Mouse (Mus musculus) MEL (cell line): Measurements from ENCODE around the gene Acaca. TPM values are rescaled to one million over a fixed set of nuclear protein-coding genes. Genes with fewer than 3 reads are reported as not detected.

Experiments used
- DNase-seq: peaks from one replicate; pipeline ENCODE4 v3.0.0; 2011; ENCODE audit warnings: low read depth, low spot score
- H3K27ac ChIP-seq: 2 replicates; pipeline ENCODE4 v1.5.1; 2012; ENCODE audit warnings: low read depth, mild to moderate bottlenecking, control low read depth, low read length, moderate library complexity; ENCODE audit not compliant: control insufficient read depth
- H3K27me3 ChIP-seq, 2 experiments: fragments of 150-350 bp in 1 of 2; sonication (generic) in 1 of 2; 2 replicates each; pipeline ENCODE4 v1.6.1; 2012; ENCODE audit warnings: low read length in 2 of 2, mild to moderate bottlenecking in 2 of 2, improper control_type of control experiment in 1 of 2, moderate library complexity in 1 of 2; ENCODE audit not compliant: insufficient read depth in 2 of 2, control insufficient read depth in 1 of 2
- H3K36me3 ChIP-seq, 2 experiments: 2 replicates each; pipeline ENCODE4 v1.6.1; 2012 to 2014; ENCODE audit warnings: low read length in 2 of 2, improper control_type of control experiment in 1 of 2, inconsistent platforms in 1 of 2, mild to moderate bottlenecking in 1 of 2; ENCODE audit not compliant: insufficient read depth in 2 of 2, control insufficient read depth in 1 of 2
- H3K4me1 ChIP-seq, 2 experiments: fragments of 150-350 bp in 1 of 2; sonication (generic) in 1 of 2; 2 replicates each; pipeline ENCODE4 v1.6.1; 2012; ENCODE audit warnings: low read length in 2 of 2, improper control_type of control experiment in 1 of 2, mild to moderate bottlenecking in 1 of 2; ENCODE audit not compliant: insufficient read depth in 2 of 2, control insufficient read depth in 1 of 2
- H3K4me3 ChIP-seq, 2 experiments: fragments of 150-350 bp in 1 of 2; sonication (generic) in 1 of 2; 2 replicates each; pipeline ENCODE4 v1.5.1; 2012; ENCODE audit warnings: low read depth in 2 of 2, low read length in 2 of 2, mild to moderate bottlenecking in 2 of 2, moderate library complexity in 2 of 2, control low read depth in 1 of 2, improper control_type of control experiment in 1 of 2; ENCODE audit not compliant: control insufficient read depth in 1 of 2, insufficient read depth in 1 of 2
- H3K79me2 ChIP-seq: 2 replicates; pipeline ENCODE4 v1.6.1; 2012; ENCODE audit warnings: mild to moderate bottlenecking, low read length, moderate library complexity; ENCODE audit not compliant: control insufficient read depth, poor library complexity, insufficient read depth
- H3K9ac ChIP-seq: 2 replicates; pipeline ENCODE4 v1.6.1; 2012; ENCODE audit warnings: low read depth, mild to moderate bottlenecking, control low read depth, low read length, moderate library complexity; ENCODE audit not compliant: control insufficient read depth, poor library complexity, severe bottlenecking
- H3K9me3 ChIP-seq: fragments of 150-350 bp; sonication (generic); replicated peaks from 2 replicates; pipeline ENCODE4 v1.6.1; 2012; ENCODE audit warnings: mild to moderate bottlenecking, low read length, improper control_type of control experiment, moderate library complexity; ENCODE audit not compliant: insufficient read depth
- BHLHE40 ChIP-seq: IDR thresholded peaks from 2 replicates; pipeline ENCODE4 v1.6.1; 2012; ENCODE audit warnings: low read depth, mild to moderate bottlenecking, inconsistent platforms, low read length, improper control_type of control experiment, borderline replicate concordance
- CHD1 ChIP-seq: IDR thresholded peaks from 2 replicates; pipeline ENCODE4 v1.6.1; 2012; ENCODE audit warnings: low read depth, mild to moderate bottlenecking, inconsistent platforms, low read length, improper control_type of control experiment
- CHD2 ChIP-seq: IDR thresholded peaks from 2 replicates; pipeline ENCODE4 v1.6.1; 2011; ENCODE audit warnings: low read length, improper control_type of control experiment
- CTCF ChIP-seq, 3 experiments: IDR thresholded peaks in 2 of 3; conservative IDR thresholded peaks in 1 of 3; 2 replicates each; pipeline ENCODE4 v1.5.1; 2011 to 2012; ENCODE audit warnings: low read length in 3 of 3, low read depth in 2 of 3, mild to moderate bottlenecking in 2 of 3, improper control_type of control experiment in 1 of 3, inconsistent platforms in 1 of 3, mixed read lengths in 1 of 3, moderate library complexity in 1 of 3; ENCODE audit not compliant: control insufficient read depth in 1 of 3, insufficient read depth in 1 of 3, poor library complexity in 1 of 3, severe bottlenecking in 1 of 3
- ETS1 ChIP-seq: IDR thresholded peaks from 2 replicates; pipeline ENCODE4 v1.6.1; 2012; ENCODE audit warnings: low read depth, mild to moderate bottlenecking, inconsistent platforms, low read length, improper control_type of control experiment, moderate library complexity
- GABPA ChIP-seq: IDR thresholded peaks from 2 replicates; pipeline ENCODE4 v1.6.1; 2012; ENCODE audit warnings: low read depth, mild to moderate bottlenecking, inconsistent platforms, low read length, improper control_type of control experiment, moderate library complexity
- GATA1 ChIP-seq: IDR thresholded peaks from 2 replicates; pipeline ENCODE4 v1.6.1; 2011; ENCODE audit warnings: low read depth, low read length, improper control_type of control experiment
- HCFC1 ChIP-seq: IDR thresholded peaks from 2 replicates; pipeline ENCODE4 v1.6.1; 2012; ENCODE audit warnings: low read depth, mild to moderate bottlenecking, inconsistent platforms, low read length, improper control_type of control experiment, moderate library complexity
- KAT2A ChIP-seq: conservative IDR thresholded peaks from 2 replicates; pipeline ENCODE4 v1.6.1; 2012; ENCODE audit warnings: low read depth, low read length, improper control_type of control experiment, inconsistent platforms
- MAFK ChIP-seq: IDR thresholded peaks from 2 replicates; pipeline ENCODE4 v1.6.1; 2011; ENCODE audit warnings: low read depth, mild to moderate bottlenecking, low read length, improper control_type of control experiment, borderline replicate concordance
- MAX ChIP-seq: IDR thresholded peaks from 2 replicates; pipeline ENCODE4 v1.6.1; 2011; ENCODE audit warnings: low read length, improper control_type of control experiment
- MAZ ChIP-seq: IDR thresholded peaks from 2 replicates; pipeline ENCODE4 v1.6.1; 2012; ENCODE audit warnings: low read depth, mild to moderate bottlenecking, inconsistent platforms, low read length, improper control_type of control experiment
- MEF2A ChIP-seq: IDR thresholded peaks from 2 replicates; pipeline ENCODE4 v1.6.1; 2014; ENCODE audit warnings: low read depth, mild to moderate bottlenecking, inconsistent platforms, low read length, improper control_type of control experiment; ENCODE audit not compliant: poor library complexity, insufficient replicate concordance, severe bottlenecking; ENCODE audit errors: extremely low read depth
- MXI1 ChIP-seq: IDR thresholded peaks from 2 replicates; pipeline ENCODE4 v1.6.1; 2011; ENCODE audit warnings: mild to moderate bottlenecking, low read depth, low read length, improper control_type of control experiment
- MYB ChIP-seq: IDR thresholded peaks from 2 replicates; pipeline ENCODE4 v1.6.1; 2011; ENCODE audit warnings: mild to moderate bottlenecking, low read depth, low read length, improper control_type of control experiment
- MYC ChIP-seq: IDR thresholded peaks from 2 replicates; pipeline ENCODE4 v1.6.1; 2011; ENCODE audit warnings: low read depth, mild to moderate bottlenecking, low read length, improper control_type of control experiment, moderate library complexity
- NELFE ChIP-seq: IDR thresholded peaks from 2 replicates; pipeline ENCODE4 v1.6.1; 2011; ENCODE audit warnings: low read depth, low read length, improper control_type of control experiment
- NRF1 ChIP-seq: IDR thresholded peaks from 2 replicates; pipeline ENCODE4 v1.6.1; 2014; ENCODE audit warnings: low read depth, mild to moderate bottlenecking, inconsistent platforms, low read length, improper control_type of control experiment, moderate library complexity; ENCODE audit not compliant: poor library complexity, insufficient read depth, severe bottlenecking
- POLR2AphosphoS5 ChIP-seq: IDR thresholded peaks from 2 replicates; pipeline ENCODE4 v1.6.1; 2012; ENCODE audit warnings: low read depth, borderline replicate concordance, mild to moderate bottlenecking, inconsistent platforms, low read length, moderate library complexity, mixed read lengths
- RCOR1 ChIP-seq: IDR thresholded peaks from 2 replicates; pipeline ENCODE4 v1.6.1; 2012; ENCODE audit warnings: low read depth, mild to moderate bottlenecking, inconsistent platforms, low read length, improper control_type of control experiment
- SIN3A ChIP-seq: IDR thresholded peaks from 2 replicates; pipeline ENCODE4 v1.6.1; 2012; ENCODE audit warnings: low read length, improper control_type of control experiment, inconsistent platforms
- SMC3 ChIP-seq: IDR thresholded peaks from 2 replicates; pipeline ENCODE4 v1.6.1; 2011; ENCODE audit warnings: low read depth, low read length, improper control_type of control experiment
- TAL1 ChIP-seq: IDR thresholded peaks from 2 replicates; pipeline ENCODE4 v1.6.1; 2012; ENCODE audit warnings: mild to moderate bottlenecking, inconsistent platforms, low read length, moderate library complexity, mixed read lengths
- UBTF ChIP-seq: IDR thresholded peaks from 2 replicates; pipeline ENCODE4 v1.6.1; 2012; ENCODE audit warnings: low read depth, mild to moderate bottlenecking, inconsistent platforms, low read length, improper control_type of control experiment, moderate library complexity, borderline replicate concordance; ENCODE audit not compliant: insufficient read depth
- USF1 ChIP-seq: IDR thresholded peaks from 2 replicates; pipeline ENCODE4 v1.6.1; 2014; ENCODE audit warnings: low read depth, mild to moderate bottlenecking, inconsistent platforms, low read length, improper control_type of control experiment, moderate library complexity
- USF2 ChIP-seq, 2 experiments: IDR thresholded peaks; 2 replicates each; pipeline ENCODE4 v1.6.1; 2011 to 2012; ENCODE audit warnings: improper control_type of control experiment in 2 of 2, low read length in 2 of 2, borderline replicate concordance in 1 of 2, inconsistent platforms in 1 of 2, low read depth in 1 of 2, mild to moderate bottlenecking in 1 of 2; ENCODE audit not compliant: insufficient read depth in 1 of 2
- ZKSCAN1 ChIP-seq: IDR thresholded peaks from 2 replicates; pipeline ENCODE4 v1.6.1; 2012; ENCODE audit warnings: low read depth, mild to moderate bottlenecking, inconsistent platforms, low read length, improper control_type of control experiment, moderate library complexity
- ZMIZ1 ChIP-seq: IDR thresholded peaks from 2 replicates; pipeline ENCODE4 v1.6.1; 2012; ENCODE audit warnings: low read depth, mild to moderate bottlenecking, inconsistent platforms, low read length, improper control_type of control experiment, moderate library complexity
- polyA plus RNA-seq, 2 experiments: library from polyadenylated mRNA; stranded (reverse) in 1 of 2; unstranded in 1 of 2; fragments of >175 nt in 1 of 2; fragments of >200 nt in 1 of 2; gene quantifications; 2 replicates each; pipeline versions ENCODE4 v1.2.1 to v1.2.4; 2012; ENCODE audit warnings: low replicate concordance in 2 of 2, low read depth in 1 of 2; ENCODE audit not compliant: insufficient read length in 2 of 2, insufficient read depth in 1 of 2, missing spikeins in 1 of 2
- total RNA-seq: library from RNA; depleted of rRNA; stranded (reverse); fragments of 300-350 nt; gene quantifications from 2 replicates; pipeline ENCODE4 v1.2.3, GENCODE M21; 2012

Acaca gene
- total and polyA plus RNA-seq, 3 experiments: 32.0 to 52.0 (median 33.9) TPM

GRCm38 (mm10) chr11:84167046-84167526 is 37.6 kb downstream of the Acaca start, which contains the start of gene Gm11437:
Gene Gm11437 (minus strand): TSS chr11:84167476.
- peaks cover 0 to 2% of the 10 kb centered on the region in 2 experiments; a peak in 1 of 4 replicates for H3K27me3 ChIP-seq
- H3K4me3 ChIP-seq: no peak within 1 kb of the TSS
- DNase-seq: no peak
- H3K4me1 ChIP-seq: peaks cover 0 to 6% of the 10 kb centered on the region in 2 experiments; a peak in 2 of 4 replicates
- no peak within 1 kb of the TSS for H3K27ac ChIP-seq
- H3K79me2 ChIP-seq: no peaks in the 10 kb centered on the region
- H3K36me3 ChIP-seq: peaks cover 0 to 10% of the 10 kb centered on the region in 2 experiments; a peak in 2 of 4 replicates
- no peaks in the 10 kb centered on the region for H3K9me3 ChIP-seq
- no peak for TF ChIP-seq SMC3
- TF ChIP-seq KAT2A: no peak
- TF ChIP-seq RCOR1: no peak
- TF ChIP-seq TAL1: no peak
- no peak for TF ChIP-seq BHLHE40
- no peak for TF ChIP-seq MAX
- no peak for TF ChIP-seq CHD2
- no peak for TF ChIP-seq POLR2AphosphoS5
- no peak for TF ChIP-seq ZMIZ1
- H3K9ac ChIP-seq: no peak within 1 kb of the TSS

GRCm38 (mm10) chr11:84168701-84169288 is 39.3 kb downstream of the Acaca start:
- DNase-seq: peak; percentile 74
- TF ChIP-seq TAL1: no peak
- peak; percentile 43 for TF ChIP-seq SIN3A
- peak; percentile 43 to 93 (median 58) for TF ChIP-seq CTCF (IDR thresholded peaks at IDR 0.05 in 2 of 3, conservative IDR thresholded peaks at IDR 0.05 in 1 of 3; ENCODE audit: control insufficient read depth in 1 of 3, insufficient read depth in 1 of 3, low read depth in 2 of 3, low read length in 3 of 3, poor library complexity in 1 of 3, severe bottlenecking in 1 of 3)
- TF ChIP-seq UBTF: no peak
- no peak for TF ChIP-seq MAFK
- peak; percentile 13; the same call in 1 of the 2 replicates for TF ChIP-seq ETS1
- TF ChIP-seq BHLHE40: no peak
- TF ChIP-seq ZKSCAN1: peak; percentile 52; the same call in 1 of the 2 replicates
- peak; percentile 63 for TF ChIP-seq SMC3
- TF ChIP-seq HCFC1: no peak
- peak; percentile 76 for TF ChIP-seq MXI1
- no peak for TF ChIP-seq MEF2A
- no peak for TF ChIP-seq RCOR1
- TF ChIP-seq GABPA: no peak
- no peak for TF ChIP-seq GATA1
- peak; percentile 62; the same call in 1 of the 2 replicates for TF ChIP-seq USF1
- no peak for TF ChIP-seq MYB
- TF ChIP-seq NRF1: no peak
- peak; percentile 77; the same call in 1 of the 2 replicates for TF ChIP-seq MAX
- TF ChIP-seq KAT2A: no peak
- peak; percentile 47; the same call in 1 of the 2 replicates for TF ChIP-seq MAZ
- 0 out of 2 replicates have a peak, but pooled peaks have one; percentile 25 for TF ChIP-seq NELFE
- TF ChIP-seq MYC: peak; percentile 81; the same call in 1 of the 2 replicates
- TF ChIP-seq USF2 (IDR thresholded peaks at IDR 0.05; ENCODE audit: borderline replicate concordance in 1 of 2, insufficient read depth in 1 of 2, low read depth in 1 of 2, low read length in 2 of 2): no peak
- no peak for TF ChIP-seq CHD1

More at GRCm38 (mm10) chr11:84168701-84169288, 39.3 kb downstream of the Acaca start:
- Histone ChIP-seq H3K4me1 (peaks cover 0 to 6% of the 10 kb centered on the region in 2 experiments; a peak in 2 of 4 replicates), H3K9ac (peak overlapping the region; percentile 49), H3K36me3 (peaks cover 0 to 10% of the 10 kb centered on the region in 2 experiments; a peak in 2 of 4 replicates), H3K79me2 (no peaks in the 10 kb centered on the region), H3K9me3 (no peaks in the 10 kb centered on the region), H3K27ac (no peak overlapping the region), H3K4me3 (peak overlapping the region in 1 of 2 experiments; percentile 28; a peak in 2 of 4 replicates), H3K27me3 (peaks cover 0 to 2% of the 10 kb centered on the region in 2 experiments; a peak in 1 of 4 replicates)
